Mouse (Mus musculus) MEL (cell line): Measurements from ENCODE around the gene Ints11. TPM values are rescaled to one million over a fixed set of nuclear protein-coding genes. Genes with fewer than 3 reads are reported as not detected.

Source experiments
- DNase-seq: peaks from one replicate; pipeline ENCODE4 v3.0.0; 2011; ENCODE audit warnings: low read depth, low spot score
- H3K27ac ChIP-seq: 2 replicates; pipeline ENCODE4 v1.5.1; 2012; ENCODE audit warnings: low read depth, mild to moderate bottlenecking, control low read depth, low read length, moderate library complexity; ENCODE audit not compliant: control insufficient read depth
- H3K27me3 ChIP-seq, 2 experiments: fragments of 150-350 bp in 1 of 2; sonication (generic) in 1 of 2; 2 replicates each; pipeline ENCODE4 v1.6.1; 2012; ENCODE audit warnings: low read length in 2 of 2, mild to moderate bottlenecking in 2 of 2, improper control_type of control experiment in 1 of 2, moderate library complexity in 1 of 2; ENCODE audit not compliant: insufficient read depth in 2 of 2, control insufficient read depth in 1 of 2
- H3K36me3 ChIP-seq, 2 experiments: 2 replicates each; pipeline ENCODE4 v1.6.1; 2012 to 2014; ENCODE audit warnings: low read length in 2 of 2, improper control_type of control experiment in 1 of 2, inconsistent platforms in 1 of 2, mild to moderate bottlenecking in 1 of 2; ENCODE audit not compliant: insufficient read depth in 2 of 2, control insufficient read depth in 1 of 2
- H3K4me1 ChIP-seq, 2 experiments: fragments of 150-350 bp in 1 of 2; sonication (generic) in 1 of 2; 2 replicates each; pipeline ENCODE4 v1.6.1; 2012; ENCODE audit warnings: low read length in 2 of 2, improper control_type of control experiment in 1 of 2, mild to moderate bottlenecking in 1 of 2; ENCODE audit not compliant: insufficient read depth in 2 of 2, control insufficient read depth in 1 of 2
- H3K4me3 ChIP-seq, 2 experiments: fragments of 150-350 bp in 1 of 2; sonication (generic) in 1 of 2; 2 replicates each; pipeline ENCODE4 v1.5.1; 2012; ENCODE audit warnings: low read depth in 2 of 2, low read length in 2 of 2, mild to moderate bottlenecking in 2 of 2, moderate library complexity in 2 of 2, control low read depth in 1 of 2, improper control_type of control experiment in 1 of 2; ENCODE audit not compliant: control insufficient read depth in 1 of 2, insufficient read depth in 1 of 2
- H3K79me2 ChIP-seq: 2 replicates; pipeline ENCODE4 v1.6.1; 2012; ENCODE audit warnings: mild to moderate bottlenecking, low read length, moderate library complexity; ENCODE audit not compliant: control insufficient read depth, poor library complexity, insufficient read depth
- H3K9ac ChIP-seq: 2 replicates; pipeline ENCODE4 v1.6.1; 2012; ENCODE audit warnings: low read depth, mild to moderate bottlenecking, control low read depth, low read length, moderate library complexity; ENCODE audit not compliant: control insufficient read depth, poor library complexity, severe bottlenecking
- H3K9me3 ChIP-seq: fragments of 150-350 bp; sonication (generic); replicated peaks from 2 replicates; pipeline ENCODE4 v1.6.1; 2012; ENCODE audit warnings: mild to moderate bottlenecking, low read length, improper control_type of control experiment, moderate library complexity; ENCODE audit not compliant: insufficient read depth
- BHLHE40 ChIP-seq: IDR thresholded peaks from 2 replicates; pipeline ENCODE4 v1.6.1; 2012; ENCODE audit warnings: low read depth, mild to moderate bottlenecking, inconsistent platforms, low read length, improper control_type of control experiment, borderline replicate concordance
- CHD1 ChIP-seq: IDR thresholded peaks from 2 replicates; pipeline ENCODE4 v1.6.1; 2012; ENCODE audit warnings: low read depth, mild to moderate bottlenecking, inconsistent platforms, low read length, improper control_type of control experiment
- CHD2 ChIP-seq: IDR thresholded peaks from 2 replicates; pipeline ENCODE4 v1.6.1; 2011; ENCODE audit warnings: low read length, improper control_type of control experiment
- CTCF ChIP-seq, 3 experiments: IDR thresholded peaks in 2 of 3; conservative IDR thresholded peaks in 1 of 3; 2 replicates each; pipeline ENCODE4 v1.5.1; 2011 to 2012; ENCODE audit warnings: low read length in 3 of 3, low read depth in 2 of 3, mild to moderate bottlenecking in 2 of 3, improper control_type of control experiment in 1 of 3, inconsistent platforms in 1 of 3, mixed read lengths in 1 of 3, moderate library complexity in 1 of 3; ENCODE audit not compliant: control insufficient read depth in 1 of 3, insufficient read depth in 1 of 3, poor library complexity in 1 of 3, severe bottlenecking in 1 of 3
- E2F4 ChIP-seq: IDR thresholded peaks from 2 replicates; pipeline ENCODE4 v1.6.1; 2011; ENCODE audit warnings: low read depth, low read length, improper control_type of control experiment, borderline replicate concordance
- ELF1 ChIP-seq: IDR thresholded peaks from 2 replicates; pipeline ENCODE4 v1.6.1; 2014; ENCODE audit warnings: low read depth, mild to moderate bottlenecking, inconsistent platforms, low read length, improper control_type of control experiment, moderate library complexity
- EP300 ChIP-seq, 2 experiments: IDR thresholded peaks; 2 replicates each; pipeline ENCODE4 v1.6.1; 2011; ENCODE audit warnings: improper control_type of control experiment in 2 of 2, low read length in 2 of 2, low read depth in 1 of 2, mild to moderate bottlenecking in 1 of 2
- ETS1 ChIP-seq: IDR thresholded peaks from 2 replicates; pipeline ENCODE4 v1.6.1; 2012; ENCODE audit warnings: low read depth, mild to moderate bottlenecking, inconsistent platforms, low read length, improper control_type of control experiment, moderate library complexity
- GABPA ChIP-seq: IDR thresholded peaks from 2 replicates; pipeline ENCODE4 v1.6.1; 2012; ENCODE audit warnings: low read depth, mild to moderate bottlenecking, inconsistent platforms, low read length, improper control_type of control experiment, moderate library complexity
- GATA1 ChIP-seq: IDR thresholded peaks from 2 replicates; pipeline ENCODE4 v1.6.1; 2011; ENCODE audit warnings: low read depth, low read length, improper control_type of control experiment
- HCFC1 ChIP-seq: IDR thresholded peaks from 2 replicates; pipeline ENCODE4 v1.6.1; 2012; ENCODE audit warnings: low read depth, mild to moderate bottlenecking, inconsistent platforms, low read length, improper control_type of control experiment, moderate library complexity
- JUND ChIP-seq: IDR thresholded peaks from 2 replicates; pipeline ENCODE4 v1.6.1; 2011; ENCODE audit warnings: low read depth, mild to moderate bottlenecking, improper control_type of control experiment, low read length
- MAFK ChIP-seq: IDR thresholded peaks from 2 replicates; pipeline ENCODE4 v1.6.1; 2011; ENCODE audit warnings: low read depth, mild to moderate bottlenecking, low read length, improper control_type of control experiment, borderline replicate concordance
- MAX ChIP-seq: IDR thresholded peaks from 2 replicates; pipeline ENCODE4 v1.6.1; 2011; ENCODE audit warnings: low read length, improper control_type of control experiment
- MAZ ChIP-seq: IDR thresholded peaks from 2 replicates; pipeline ENCODE4 v1.6.1; 2012; ENCODE audit warnings: low read depth, mild to moderate bottlenecking, inconsistent platforms, low read length, improper control_type of control experiment
- MXI1 ChIP-seq: IDR thresholded peaks from 2 replicates; pipeline ENCODE4 v1.6.1; 2011; ENCODE audit warnings: mild to moderate bottlenecking, low read depth, low read length, improper control_type of control experiment
- MYC ChIP-seq: IDR thresholded peaks from 2 replicates; pipeline ENCODE4 v1.6.1; 2011; ENCODE audit warnings: low read depth, mild to moderate bottlenecking, low read length, improper control_type of control experiment, moderate library complexity
- NELFE ChIP-seq: IDR thresholded peaks from 2 replicates; pipeline ENCODE4 v1.6.1; 2011; ENCODE audit warnings: low read depth, low read length, improper control_type of control experiment
- NRF1 ChIP-seq: IDR thresholded peaks from 2 replicates; pipeline ENCODE4 v1.6.1; 2014; ENCODE audit warnings: low read depth, mild to moderate bottlenecking, inconsistent platforms, low read length, improper control_type of control experiment, moderate library complexity; ENCODE audit not compliant: poor library complexity, insufficient read depth, severe bottlenecking
- POLR2A ChIP-seq, 2 experiments: IDR thresholded peaks; 2 replicates each; pipeline ENCODE4 v1.6.1; 2011 to 2012; ENCODE audit warnings: low read length in 2 of 2, mild to moderate bottlenecking in 2 of 2, control low read depth in 1 of 2, improper control_type of control experiment in 1 of 2, low read depth in 1 of 2, moderate library complexity in 1 of 2; ENCODE audit not compliant: control insufficient read depth in 1 of 2, insufficient read depth in 1 of 2, poor library complexity in 1 of 2
- POLR2AphosphoS2 ChIP-seq: IDR thresholded peaks from 2 replicates; pipeline ENCODE4 v1.6.1; 2011; ENCODE audit warnings: low read length, improper control_type of control experiment
- POLR2AphosphoS5 ChIP-seq: IDR thresholded peaks from 2 replicates; pipeline ENCODE4 v1.6.1; 2012; ENCODE audit warnings: low read depth, borderline replicate concordance, mild to moderate bottlenecking, inconsistent platforms, low read length, moderate library complexity, mixed read lengths
- RAD21 ChIP-seq: IDR thresholded peaks from 2 replicates; pipeline ENCODE4 v1.6.1; 2011; ENCODE audit warnings: mild to moderate bottlenecking, low read depth, low read length, improper control_type of control experiment
- RCOR1 ChIP-seq: IDR thresholded peaks from 2 replicates; pipeline ENCODE4 v1.6.1; 2012; ENCODE audit warnings: low read depth, mild to moderate bottlenecking, inconsistent platforms, low read length, improper control_type of control experiment
- SIN3A ChIP-seq: IDR thresholded peaks from 2 replicates; pipeline ENCODE4 v1.6.1; 2012; ENCODE audit warnings: low read length, improper control_type of control experiment, inconsistent platforms
- TCF12 ChIP-seq: IDR thresholded peaks from 2 replicates; pipeline ENCODE4 v1.6.1; 2014; ENCODE audit warnings: low read depth, mild to moderate bottlenecking, inconsistent platforms, low read length, improper control_type of control experiment, moderate library complexity
- UBTF ChIP-seq: IDR thresholded peaks from 2 replicates; pipeline ENCODE4 v1.6.1; 2012; ENCODE audit warnings: low read depth, mild to moderate bottlenecking, inconsistent platforms, low read length, improper control_type of control experiment, moderate library complexity, borderline replicate concordance; ENCODE audit not compliant: insufficient read depth
- USF1 ChIP-seq: IDR thresholded peaks from 2 replicates; pipeline ENCODE4 v1.6.1; 2014; ENCODE audit warnings: low read depth, mild to moderate bottlenecking, inconsistent platforms, low read length, improper control_type of control experiment, moderate library complexity
- ZNF384 ChIP-seq: IDR thresholded peaks from 2 replicates; pipeline ENCODE4 v1.6.1; 2012; ENCODE audit warnings: low read depth, mild to moderate bottlenecking, inconsistent platforms, low read length, improper control_type of control experiment
- polyA plus RNA-seq, 2 experiments: library from polyadenylated mRNA; stranded (reverse) in 1 of 2; unstranded in 1 of 2; fragments of >175 nt in 1 of 2; fragments of >200 nt in 1 of 2; gene quantifications; 2 replicates each; pipeline versions ENCODE4 v1.2.1 to v1.2.4; 2012; ENCODE audit warnings: low replicate concordance in 2 of 2, low read depth in 1 of 2; ENCODE audit not compliant: insufficient read length in 2 of 2, insufficient read depth in 1 of 2, missing spikeins in 1 of 2
- total RNA-seq: library from RNA; depleted of rRNA; stranded (reverse); fragments of 300-350 nt; gene quantifications from 2 replicates; pipeline ENCODE4 v1.2.3, GENCODE M21; 2012

Gene Ints11
- total and polyA plus RNA-seq, 3 experiments, result 78.9 to 96.8 TPM; not detected in 1

- Histone ChIP-seq H3K9me3 (no peaks in the 10 kb centered on the region), H3K27ac (peak within 1 kb of the TSS; percentile 88), H3K27me3 (no peaks in the 10 kb centered on the region), H3K9ac (peak within 1 kb of the TSS; percentile 94), H3K79me2 (peaks cover 50% of the 10 kb centered on the region), H3K4me3 (peak within 1 kb of the TSS; percentile 79 to 93), H3K36me3 (peaks cover 0 to 4% of the 10 kb centered on the region in 2 experiments; a peak in 3 of 4 replicates), H3K4me1 (peaks cover 5 to 17% of the 10 kb centered on the region in 2 experiments; a peak in 3 of 4 replicates)
- no peak for TF ChIP-seq E2F4
- peak; percentile 96 for TF ChIP-seq SIN3A
- TF ChIP-seq MYC, result peak; percentile 94
- TF ChIP-seq USF1, result peak; percentile 83
- no peak for TF ChIP-seq GABPA
- peak; percentile 72 for TF ChIP-seq HCFC1
- peak; percentile 100 for TF ChIP-seq MXI1
- peak; percentile 98 for TF ChIP-seq MAX
- TF ChIP-seq POLR2AphosphoS2, result 0 out of 2 replicates have a peak, but pooled peaks have one; percentile 51
- TF ChIP-seq TCF12, result peak; percentile 39; the same call in 1 of the 2 replicates
- TF ChIP-seq RCOR1, result no peak
- no peak for TF ChIP-seq ETS1
- TF ChIP-seq UBTF, result no peak
- peak; percentile 55 for TF ChIP-seq MAZ
- TF ChIP-seq JUND, result no peak
- TF ChIP-seq GATA1, result no peak
- no peak for TF ChIP-seq RAD21
- no peak for TF ChIP-seq MAFK
- TF ChIP-seq POLR2AphosphoS5, result no peak
- TF ChIP-seq EP300 (IDR thresholded peaks at IDR 0.05; ENCODE audit: low read depth in 1 of 2, low read length in 2 of 2), result peak in 1 of 2 experiments; percentile 37; a peak in 1 of 4 replicates
- peak; percentile 78 for TF ChIP-seq NELFE
- peak; percentile 72; the same call in 1 of the 2 replicates for TF ChIP-seq BHLHE40
- no peak for TF ChIP-seq CHD1
- TF ChIP-seq NRF1, result peak; percentile 86
- no peak for TF ChIP-seq ZNF384
- TF ChIP-seq CHD2, result no peak
- peak; percentile 72 to 74; a peak in 3 of 4 replicates for TF ChIP-seq POLR2A (IDR thresholded peaks at IDR 0.05; ENCODE audit: control insufficient read depth in 1 of 2, insufficient read depth in 1 of 2, low read depth in 1 of 2, low read length in 2 of 2, poor library complexity in 1 of 2)
- TF ChIP-seq ELF1, result no peak; the same call in 1 of the 2 replicates
- TF ChIP-seq CTCF (IDR thresholded peaks at IDR 0.05 in 2 of 3, conservative IDR thresholded peaks at IDR 0.05 in 1 of 3; ENCODE audit: control insufficient read depth in 1 of 3, insufficient read depth in 1 of 3, low read depth in 2 of 3, low read length in 3 of 3, poor library complexity in 1 of 3, severe bottlenecking in 1 of 3), result no peak
- DNase-seq, result peak; percentile 97
These were observed 22.2 kb downstream of the Ints11 start, which contains the start of the genes Pusl1 and Acap3 for GRCm38 (mm10) chr4:155891551-155892001. Pusl1 (minus strand) TSS chr4:155891781. Acap3 (plus strand) TSS chr4:155891822.
